27 mouse cellular contexts compared by ENCODE assay signal in genomic region chr6:118932002-118932700, GRCm38 (mm10).
DNase-seq lines count a peak whose midpoint lies in the region; ATAC-seq and TF ChIP-seq lines count a peak whose summit lies in the region.
"Had no signal": no experiment of that assay in that cellular context is flagged by ENCODE, and none has a peak within 500 bp of the region (broad histone marks: within the 10 kb centered on the region; RNA-seq: fewer than 3 reads in every experiment).

No protein-coding gene starts in this region.

- no peak for TF ChIP-seq CTCF in forebrain, postnatal 0 days (IDR thresholded peaks at IDR 0.05; ENCODE audit: low read depth)
- TF ChIP-seq CTCF in lung, postnatal 0 days (IDR thresholded peaks at IDR 0.05) = no peak
- TF ChIP-seq CTCF in liver, postnatal 0 days (IDR thresholded peaks at IDR 0.05; ENCODE audit: low read depth) = no peak

- no peaks in the 10 kb centered on the region for H3K36me3 ChIP-seq in forebrain, postnatal 0 days (ENCODE audit: insufficient read depth)
- H3K36me3 ChIP-seq in forebrain, embryonic 13.5 days (ENCODE audit: poor library complexity, severe bottlenecking) = no peaks in the 10 kb centered on the region
- no peaks in the 10 kb centered on the region for H3K36me3 ChIP-seq in lung, postnatal 0 days (ENCODE audit: insufficient read depth, low read length)
- H3K36me3 ChIP-seq in embryonic facial prominence, embryonic 11.5 days (replicated peaks; ENCODE audit: control insufficient read depth, insufficient read depth, low read depth, low read length) = no peaks in the 10 kb centered on the region
- no peaks in the 10 kb centered on the region for H3K36me3 ChIP-seq in liver, postnatal 0 days (replicated peaks; ENCODE audit: insufficient read depth, low read length)
- H3K36me3 ChIP-seq: forebrain, embryonic 15.5 days; kidney, embryonic 15.5 days; neural tube, embryonic 15.5 days had no signal

- ATAC-seq in forebrain, postnatal 0 days = peak; percentile 40; the same call in 1 of the 2 replicates
- no peak for ATAC-seq in forebrain, embryonic 13.5 days
- ATAC-seq in lung, postnatal 0 days = no peak
- no peak for ATAC-seq in embryonic facial prominence, embryonic 11.5 days (replicated peaks; ENCODE audit: insufficient number of reproducible peaks, low FRiP score, low TSS enrichment, low read depth)
- ATAC-seq in liver, postnatal 0 days = no peak
- ATAC-seq: forebrain, embryonic 15.5 days; inflammation-experienced regulatory T-cells, adult 6 months; Patski had no signal

- H3K9me3 ChIP-seq in forebrain, postnatal 0 days (ENCODE audit: low read length) = no peaks in the 10 kb centered on the region
- no peaks in the 10 kb centered on the region for H3K9me3 ChIP-seq in forebrain, embryonic 13.5 days (replicated peaks)
- no peaks in the 10 kb centered on the region for H3K9me3 ChIP-seq in lung, postnatal 0 days (ENCODE audit: low read length)
- H3K9me3 ChIP-seq in embryonic facial prominence, embryonic 11.5 days (replicated peaks; ENCODE audit: control insufficient read depth, low read length) = no peaks in the 10 kb centered on the region
- H3K9me3 ChIP-seq in liver, postnatal 0 days (ENCODE audit: low read length) = no peaks in the 10 kb centered on the region
- H3K9me3 ChIP-seq: forebrain, embryonic 15.5 days; kidney, embryonic 15.5 days; neural tube, embryonic 15.5 days had no signal

- WGBS in forebrain, postnatal 0 days = 87% methylated on average over 8 of the region's 8 CpGs
- 86% methylated on average over 8 of the region's 8 CpGs for WGBS in forebrain, embryonic 13.5 days
- 69% methylated on average over 8 of the region's 8 CpGs for WGBS in lung, postnatal 0 days
- WGBS in embryonic facial prominence, embryonic 11.5 days = 44% methylated on average over 8 of the region's 8 CpGs
- 70% methylated on average over 8 of the region's 8 CpGs for WGBS in liver, postnatal 0 days (ENCODE audit: insufficient replicate concordance)

- H3K4me3 ChIP-seq in forebrain, postnatal 0 days (ENCODE audit: low read depth, low read length) = no peak overlapping the region
- no peak overlapping the region for H3K4me3 ChIP-seq in forebrain, embryonic 13.5 days
- no peak overlapping the region for H3K4me3 ChIP-seq in lung, postnatal 0 days (ENCODE audit: low read depth, low read length)
- no peak overlapping the region for H3K4me3 ChIP-seq in embryonic facial prominence, embryonic 11.5 days (ENCODE audit: low read depth, low read length)
- no peak overlapping the region for H3K4me3 ChIP-seq in liver, postnatal 0 days (ENCODE audit: low read depth, low read length)
- H3K4me3 ChIP-seq: forebrain, embryonic 15.5 days; kidney, embryonic 15.5 days; neural tube, embryonic 15.5 days had no signal

- H3K4me1 ChIP-seq in forebrain, postnatal 0 days (ENCODE audit: insufficient read depth) = peaks cover 17% of the 10 kb centered on the region; the same call in 1 of the 2 replicates
- 0 out of 2 replicates have a peak, but pooled peaks cover 11% of the 10 kb centered on the region for H3K4me1 ChIP-seq in forebrain, embryonic 13.5 days
- H3K4me1 ChIP-seq in lung, postnatal 0 days (ENCODE audit: insufficient read depth, low read depth, low read length) = peaks cover 6% of the 10 kb centered on the region; the same call in 1 of the 2 replicates
- H3K4me1 ChIP-seq in embryonic facial prominence, embryonic 11.5 days (ENCODE audit: control insufficient read depth, insufficient read depth, low read length) = no peaks in the 10 kb centered on the region
- no peaks in the 10 kb centered on the region for H3K4me1 ChIP-seq in liver, postnatal 0 days (ENCODE audit: insufficient read depth)
- H3K4me1 ChIP-seq: kidney, embryonic 15.5 days had no signal

- DNase-seq in forebrain, postnatal 0 days = peak; percentile 25
- peak; percentile 29 for DNase-seq in lung, postnatal 0 days (ENCODE audit: low spot score)
- no peak for DNase-seq in lung, postnatal 36 days
- DNase-seq in embryo, embryonic 10.5 days (ENCODE audit: low spot score) = peak; percentile 70
- DNase-seq in embryonic facial prominence, embryonic 11.5 days (ENCODE audit: low spot score) = peak; percentile 68
- no peak for DNase-seq in liver, postnatal 0 days
- no peak for DNase-seq in kidney, postnatal 10 days
- DNase-seq: adrenal gland, postnatal 10 days; cerebellum, adult 8-10 months; cerebellum, postnatal 25 days; gastrocnemius, postnatal 36 days; heart, adult 18-20 months; heart, postnatal 4 days; kidney, adult 11 months; kidney, postnatal 36 days; liver; lung, embryonic 14.5 days; retina, postnatal 1 day; right cerebral cortex, postnatal 14 days had no signal

- no peak overlapping the region for H3K4me2 ChIP-seq in forebrain, postnatal 0 days (ENCODE audit: low read depth)
- H3K4me2 ChIP-seq in forebrain, embryonic 13.5 days = no peak overlapping the region
- no peak overlapping the region for H3K4me2 ChIP-seq in lung, postnatal 0 days (replicated peaks; ENCODE audit: low read depth, low read length)
- no peak overlapping the region for H3K4me2 ChIP-seq in embryonic facial prominence, embryonic 11.5 days (ENCODE audit: low read depth, low read length)
- H3K4me2 ChIP-seq in liver, postnatal 0 days (ENCODE audit: low read depth, low read length) = no peak overlapping the region
- H3K4me2 ChIP-seq: forebrain, embryonic 15.5 days; heart, embryonic 11.5 days; kidney, embryonic 15.5 days; lung, embryonic 14.5 days; neural tube, embryonic 15.5 days had no signal

- TF ChIP-seq EP300 in lung, postnatal 0 days (IDR thresholded peaks at IDR 0.05) = peak; percentile 19; the same call in 1 of the 2 replicates
- no peak for TF ChIP-seq EP300 in liver, postnatal 0 days (IDR thresholded peaks at IDR 0.05; ENCODE audit: low read depth)

- no peak overlapping the region for H3K27ac ChIP-seq in forebrain, postnatal 0 days (ENCODE audit: low read depth, low read length)
- H3K27ac ChIP-seq in forebrain, embryonic 13.5 days = no peak overlapping the region
- H3K27ac ChIP-seq in lung, postnatal 0 days (ENCODE audit: low read length) = no peak overlapping the region
- H3K27ac ChIP-seq in embryonic facial prominence, embryonic 11.5 days (replicated peaks; ENCODE audit: low read depth, low read length) = no peak overlapping the region
- no peak overlapping the region for H3K27ac ChIP-seq in liver, postnatal 0 days (ENCODE audit: low read depth)
- H3K27ac ChIP-seq: forebrain, embryonic 15.5 days; kidney, embryonic 15.5 days; liver, embryonic 14.5 days; neural tube, embryonic 15.5 days had no signal

- H3K27me3 ChIP-seq in forebrain, postnatal 0 days (ENCODE audit: insufficient read depth, low read length) = no peaks in the 10 kb centered on the region
- no peaks in the 10 kb centered on the region for H3K27me3 ChIP-seq in forebrain, embryonic 13.5 days
- no peaks in the 10 kb centered on the region for H3K27me3 ChIP-seq in lung, postnatal 0 days (replicated peaks; ENCODE audit: insufficient read depth, low read length)
- H3K27me3 ChIP-seq in embryonic facial prominence, embryonic 11.5 days (ENCODE audit: control insufficient read depth, insufficient read depth, low read length) = no peaks in the 10 kb centered on the region
- no peaks in the 10 kb centered on the region for H3K27me3 ChIP-seq in liver, postnatal 0 days (ENCODE audit: insufficient read depth, low read length)
- H3K27me3 ChIP-seq: forebrain, embryonic 15.5 days; kidney, embryonic 15.5 days; neural tube, embryonic 15.5 days; Patski had no signal

- H3K9ac ChIP-seq in forebrain, postnatal 0 days = no peak overlapping the region
- H3K9ac ChIP-seq in forebrain, embryonic 13.5 days = no peak overlapping the region
- H3K9ac ChIP-seq in lung, postnatal 0 days (replicated peaks; ENCODE audit: low read depth) = no peak overlapping the region
- H3K9ac ChIP-seq in embryonic facial prominence, embryonic 11.5 days (replicated peaks; ENCODE audit: low read length) = no peak overlapping the region
- no peak overlapping the region for H3K9ac ChIP-seq in liver, postnatal 0 days (replicated peaks)
- H3K9ac ChIP-seq: forebrain, embryonic 15.5 days; kidney, embryonic 15.5 days; liver, embryonic 14.5 days; lung, embryonic 14.5 days; neural tube, embryonic 15.5 days had no signal

Comparison
In these comparisons a context has a peak if more than half of its experiments do, and no peak if none do; other contexts are left out.
1. DNase-seq: peak in forebrain, postnatal 0 days (single experiment), lung, postnatal 0 days (single experiment), embryo, embryonic 10.5 days (single experiment) and embryonic facial prominence, embryonic 11.5 days (single experiment); none in lung, postnatal 36 days (single experiment), liver, postnatal 0 days (single experiment) and kidney, postnatal 10 days (single experiment).